Mouse (Mus musculus) natural killer cell, adult 2 months (primary cell): ENCODE results near the gene Zfyve1.
A peak's percentile ranks its signal among the peaks of the same experiment; 100 is the strongest.

Experiments used
- DNase-seq, 2 experiments: peaks; one replicate each; pipeline ENCODE4 v3.0.0; 2022; ENCODE audit warnings: low spot score in 2 of 2

The Zfyve1 gene

GRCm38 (mm10) chr12:83523892-83524291 lies 73.1 kb downstream of the Zfyve1 start:
- DNase-seq = no peak

GRCm38 (mm10) chr12:83523056-83523455 lies 74.0 kb downstream of the Zfyve1 start:
- no peak for DNase-seq

DNA sequence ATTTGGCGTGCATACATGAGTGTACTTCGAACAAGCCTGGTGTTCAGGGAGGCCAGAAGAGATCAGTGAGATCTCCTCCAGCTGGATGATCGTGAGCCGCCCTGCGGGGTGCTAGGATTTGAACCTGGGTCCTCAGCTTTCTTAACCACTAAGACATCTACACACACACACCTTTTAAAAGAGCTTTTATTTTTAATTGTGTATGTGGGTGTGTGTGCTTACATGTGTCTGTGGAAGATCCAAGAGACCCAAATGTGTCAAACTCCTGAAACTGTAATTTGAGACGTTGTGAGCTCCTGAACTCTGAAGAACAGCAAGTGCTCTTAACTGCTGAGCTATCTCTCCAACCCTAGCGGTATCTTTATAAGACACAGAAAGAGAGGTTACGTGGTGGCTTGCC lies 75.9 kb downstream of the Zfyve1 start:
- DNase-seq = no peak

- DNase-seq = peak; percentile 94 to 95
Observed at GRCm38 (mm10) chr12:83520311-83520890, 76.6 kb downstream of the Zfyve1 start, which contains the start of gene Dcaf4. Dcaf4 (plus strand) TSS chr12:83520466.

DNA sequence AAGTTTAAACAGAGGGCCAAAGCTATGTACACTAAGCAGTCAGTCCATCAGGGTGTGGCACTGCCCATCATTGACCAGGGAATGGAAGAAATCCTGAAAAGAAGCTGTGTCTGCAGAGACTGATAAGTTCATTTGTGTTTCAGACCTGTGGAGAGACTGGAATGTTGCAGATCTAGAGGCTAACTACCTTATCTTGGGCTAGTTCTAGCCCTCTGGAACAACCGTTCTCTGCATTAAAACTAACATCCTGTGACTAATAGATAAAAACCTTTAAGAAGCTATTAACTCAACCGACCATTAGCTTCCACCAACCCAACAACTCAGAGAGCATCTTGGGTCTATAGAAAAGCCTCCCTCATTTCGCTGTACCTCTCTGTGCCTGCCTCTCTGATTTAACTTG lies 79.4 kb downstream of the Zfyve1 start:
- no peak for DNase-seq

DNA sequence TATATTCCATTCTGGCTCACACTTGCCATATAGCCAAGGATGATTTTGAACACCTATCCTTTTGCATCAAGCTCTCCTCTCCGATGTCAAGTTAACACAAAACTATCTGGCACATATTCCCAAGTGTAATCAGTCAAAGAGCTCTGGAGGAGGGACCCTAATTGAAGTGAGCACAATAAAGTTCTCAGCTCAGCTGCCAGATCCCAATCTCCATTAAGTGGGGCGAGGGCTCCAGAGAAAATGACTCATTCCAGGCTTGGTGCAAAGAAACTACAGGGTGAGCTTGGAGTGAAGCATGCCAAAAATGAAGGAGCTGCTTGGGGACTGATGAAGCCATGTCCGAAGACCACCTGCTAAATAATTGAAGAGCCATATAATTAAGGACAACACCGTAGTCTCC lies 82.8 kb downstream of the Zfyve1 start:
- no peak for DNase-seq

GRCm38 (mm10) chr12:83513185-83513584 lies 83.8 kb downstream of the Zfyve1 start:
- DNase-seq = no peak

DNA sequence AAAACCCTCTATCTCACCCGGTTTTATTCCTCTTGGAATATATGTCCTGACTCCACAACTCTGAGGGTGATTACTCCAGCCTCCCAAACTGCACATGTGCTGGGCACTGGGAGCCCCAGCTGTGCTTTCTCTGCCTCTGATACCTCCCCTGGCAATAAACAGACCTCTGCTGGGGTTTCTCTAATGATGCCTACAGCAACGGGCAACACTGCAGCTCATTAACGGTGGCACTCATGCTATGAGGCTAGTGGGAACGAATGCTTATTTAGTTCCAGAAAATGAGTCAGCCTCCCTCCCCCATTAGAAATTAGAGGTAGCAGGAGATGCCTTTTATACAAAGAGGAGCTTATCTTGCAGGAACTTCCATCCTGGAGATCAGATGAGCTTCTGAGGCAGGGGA lies 84.2 kb downstream of the Zfyve1 start:
- no peak for DNase-seq

GRCm38 (mm10) chr12:83510586-83510985 lies 86.4 kb downstream of the Zfyve1 start:
- DNase-seq = no peak

- DNase-seq = no peak
Observed at GRCm38 (mm10) chr12:83506543-83506942, 90.5 kb downstream of the Zfyve1 start.

DNA sequence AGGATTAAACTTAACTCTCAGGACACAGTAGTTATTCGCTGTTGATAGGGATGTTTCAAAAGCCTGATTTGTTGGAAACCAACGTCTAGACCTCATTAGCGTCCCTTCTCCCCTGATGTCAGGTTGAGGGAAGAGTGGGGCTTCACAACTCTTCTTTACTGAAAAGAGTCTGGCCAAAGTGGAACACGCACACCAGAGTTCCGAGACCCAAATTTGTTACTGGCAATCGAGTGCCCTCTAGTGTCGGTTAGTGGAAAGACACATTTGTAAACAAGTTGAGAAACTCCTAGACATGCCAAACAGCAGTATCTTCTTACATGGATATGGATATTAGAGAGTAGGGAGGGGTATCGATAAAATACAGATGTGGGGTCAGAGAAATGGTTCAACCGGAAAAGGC lies 94.8 kb downstream of the Zfyve1 start:
- DNase-seq = peak; percentile 44 to 55

DNA sequence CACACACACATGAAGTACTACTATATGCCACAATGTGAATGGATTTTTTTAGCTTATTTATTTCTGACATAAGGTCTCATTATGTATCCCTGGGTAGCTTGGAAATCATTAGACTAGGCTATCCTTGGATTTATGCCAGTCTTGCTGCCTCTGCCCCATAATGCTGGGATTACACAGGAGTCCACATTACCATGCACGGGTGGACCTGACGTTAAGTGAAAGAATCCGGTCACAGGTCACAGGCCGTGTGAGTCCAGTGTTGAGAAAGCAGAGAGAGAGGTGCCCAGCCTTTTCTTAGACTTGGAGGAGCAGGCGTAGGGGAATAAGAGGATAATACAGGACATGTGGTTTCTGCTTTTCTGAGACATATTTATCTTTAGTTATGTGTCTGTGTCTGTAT lies 97.8 kb downstream of the Zfyve1 start:
- DNase-seq = no peak

DNA sequence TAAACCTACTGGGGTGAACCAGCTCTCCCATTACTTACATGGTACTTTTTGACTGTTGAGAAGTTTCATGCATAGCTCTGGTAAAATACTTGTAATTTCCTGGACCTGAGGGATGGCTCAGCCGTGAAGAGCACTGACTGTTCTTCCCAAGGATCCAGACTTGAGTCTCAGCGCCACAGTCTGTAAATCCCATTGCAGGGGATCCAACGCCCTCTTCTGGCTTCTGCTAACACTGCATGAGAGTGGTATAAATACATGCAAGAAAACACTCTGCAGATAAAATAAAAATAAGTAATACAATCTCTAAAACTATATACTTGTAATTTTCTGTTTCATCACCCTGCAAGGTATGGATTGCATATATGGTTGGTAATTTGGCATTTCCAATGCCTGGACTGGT lies 99.1 kb downstream of the Zfyve1 start:
- no peak for DNase-seq

DNA sequence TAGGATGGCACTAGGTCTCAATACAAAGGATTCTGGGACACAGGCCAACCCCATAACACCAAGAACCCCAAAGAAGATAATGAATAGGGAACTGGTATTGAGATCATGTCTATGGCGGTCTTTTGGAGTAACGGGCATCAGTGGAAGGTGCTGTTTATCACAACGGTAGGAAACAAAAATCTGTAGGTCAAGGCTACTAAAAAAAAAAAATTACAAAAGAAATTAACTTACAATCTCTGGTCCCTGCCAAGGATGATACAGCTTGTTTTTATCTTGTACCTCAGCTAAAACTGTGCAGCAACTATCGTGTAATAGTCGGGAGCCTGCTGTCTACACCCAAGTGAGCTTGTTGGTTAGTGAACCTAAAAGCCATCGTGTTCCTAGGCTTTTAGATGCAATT lies 100.3 kb downstream of the Zfyve1 start:
- DNase-seq = no peak
